Mouse (Mus musculus) layer of hippocampus, adult 6 months (tissue): ENCODE measurements around the gene Igf1r. TPM values are rescaled to one million over a fixed set of nuclear protein-coding genes. Genes with fewer than 3 reads are reported as not detected.

Source experiments
- long read RNA-seq, 2 experiments: library from polyadenylated mRNA; unstranded; transcript quantifications; one replicate each; pipeline ENCODE4 v2.0.0; 2019 to 2020
- polyA plus RNA-seq: library from polyadenylated mRNA; unstranded; fragments of <200 nt; fragmentation: Nextera tagmentation; gene quantifications from 2 replicates; pipeline ENCODE4 v1.2.3, GENCODE M21; 2021

The Igf1r gene
- 4.3 and 4.5 TPM in 2 replicates for polyA plus RNA-seq
- long read RNA-seq, experiment 1, full-length matches to known transcripts = 3 of 42 reads
- long read RNA-seq, experiment 1, partial matches to known transcripts = 13 of 42 reads
- long read RNA-seq, experiment 1, other reads (novel, unspliced or antisense) = 26 of 42 reads
- long read RNA-seq, experiment 2, full-length matches to known transcripts = 1 of 29 reads
- long read RNA-seq, experiment 2, partial matches to known transcripts = 2 of 29 reads
- long read RNA-seq, experiment 2, other reads (novel, unspliced or antisense) = 26 of 29 reads

GRCm38 (mm10) chr7:67952777-67953700 is at the start of gene Igf1r:
Gene Igf1r (plus strand): TSS chr7:67952827.

GRCm38 (mm10) chr7:68264028-68264453 is 311.4 kb downstream of the Igf1r start, which contains the start of gene Pgpep1l:
Gene Pgpep1l (minus strand): TSS chr7:68264233.

GRCm38 (mm10) chr7:68273515-68273914 is 320.9 kb downstream of the Igf1r start, which contains the start of gene Fam169b:
Gene Fam169b (plus strand): TSS chr7:68273839.

Other genes with a start within 250 kb of the Igf1r start
- gene Synm, start 193.1 kb upstream of the Igf1r start, polyA plus RNA-seq = 6.5 and 6.7 TPM in 2 replicates